Mouse (Mus musculus): ENCODE data around the gene Xxylt1. TPM values are rescaled to one million over a fixed set of nuclear protein-coding genes. Genes with fewer than 3 reads are reported as not detected.
A peak's percentile ranks its signal among the peaks of the same experiment; 100 is the strongest.

The Xxylt1 gene
- polyA plus RNA-seq, 1 experiment from 2014 or later, result 14.3 TPM

- 88% methylated on average over 10 of the region's 10 CpGs for WGBS
- no peak for ATAC-seq
- no peaks in the 10 kb centered on the region for H3K9me3 ChIP-seq (ENCODE audit: control insufficient read depth)
- H3K27ac ChIP-seq (ENCODE audit: low read depth, low read length), result no peak overlapping the region
- no peaks in the 10 kb centered on the region for H3K4me1 ChIP-seq (replicated peaks; ENCODE audit: control insufficient read depth, insufficient read depth, low read length)
- H3K9ac ChIP-seq (ENCODE audit: low read depth, low read length), result no peak overlapping the region
- no peak overlapping the region for H3K4me3 ChIP-seq (ENCODE audit: low read depth, low read length)
- TF ChIP-seq CTCF (IDR thresholded peaks at IDR 0.05; ENCODE audit: low read depth), result no peak
- H3K27me3 ChIP-seq (replicated peaks; ENCODE audit: control insufficient read depth, insufficient read depth, low read length), result no peaks in the 10 kb centered on the region
- H3K36me3 ChIP-seq (ENCODE audit: control insufficient read depth, insufficient read depth), result no peaks in the 10 kb centered on the region
- no peak overlapping the region for H3K4me2 ChIP-seq (replicated peaks; ENCODE audit: low read depth)
Observed at GRCm38 (mm10) chr16:31017687-31018413, 63.4 kb downstream of the Xxylt1 start.

- no peaks in the 10 kb centered on the region for H3K9me3 ChIP-seq (ENCODE audit: control insufficient read depth)
- no peak overlapping the region for H3K9ac ChIP-seq (ENCODE audit: low read depth, low read length)
- no peaks in the 10 kb centered on the region for H3K4me1 ChIP-seq (replicated peaks; ENCODE audit: control insufficient read depth, insufficient read depth, low read length)
- TF ChIP-seq CTCF (IDR thresholded peaks at IDR 0.05; ENCODE audit: low read depth), result no peak
- no peaks in the 10 kb centered on the region for H3K27me3 ChIP-seq (replicated peaks; ENCODE audit: control insufficient read depth, insufficient read depth, low read length)
- no peak overlapping the region for H3K27ac ChIP-seq (ENCODE audit: low read depth, low read length)
- no peak overlapping the region for H3K4me2 ChIP-seq (replicated peaks; ENCODE audit: low read depth)
- no peak overlapping the region for H3K4me3 ChIP-seq (ENCODE audit: low read depth, low read length)
- WGBS, result 82% methylated on average over 2 of the region's 2 CpGs
- no peak for ATAC-seq
- H3K36me3 ChIP-seq (ENCODE audit: control insufficient read depth, insufficient read depth), result no peaks in the 10 kb centered on the region
Observed at GRCm38 (mm10) chr16:31016669-31017068, 64.6 kb downstream of the Xxylt1 start.

GRCm38 (mm10) chr16:31016169-31016568, 65.1 kb downstream of the Xxylt1 start:
- Histone ChIP-seq H3K4me1 (replicated peaks; ENCODE audit: control insufficient read depth, insufficient read depth, low read length) (no peaks in the 10 kb centered on the region), H3K27ac (ENCODE audit: low read depth, low read length) (no peak overlapping the region), H3K27me3 (replicated peaks; ENCODE audit: control insufficient read depth, insufficient read depth, low read length) (no peaks in the 10 kb centered on the region), H3K36me3 (ENCODE audit: control insufficient read depth, insufficient read depth) (no peaks in the 10 kb centered on the region), H3K9me3 (ENCODE audit: control insufficient read depth) (no peaks in the 10 kb centered on the region), H3K4me2 (replicated peaks; ENCODE audit: low read depth) (no peak overlapping the region), H3K4me3 (ENCODE audit: low read depth, low read length) (no peak overlapping the region), H3K9ac (ENCODE audit: low read depth, low read length) (no peak overlapping the region)
- 71% methylated on average over 8 of the region's 8 CpGs for WGBS
- peak; percentile 64 for TF ChIP-seq CTCF (IDR thresholded peaks at IDR 0.05; ENCODE audit: low read depth)
- ATAC-seq, result no peak

- no peaks in the 10 kb centered on the region for H3K27me3 ChIP-seq (replicated peaks; ENCODE audit: control insufficient read depth, insufficient read depth, low read length)
- H3K27ac ChIP-seq (ENCODE audit: low read depth, low read length), result no peak overlapping the region
- no peaks in the 10 kb centered on the region for H3K4me1 ChIP-seq (replicated peaks; ENCODE audit: control insufficient read depth, insufficient read depth, low read length)
- no peak overlapping the region for H3K4me3 ChIP-seq (ENCODE audit: low read depth, low read length)
- H3K36me3 ChIP-seq (ENCODE audit: control insufficient read depth, insufficient read depth), result no peaks in the 10 kb centered on the region
- H3K9me3 ChIP-seq (ENCODE audit: control insufficient read depth), result no peaks in the 10 kb centered on the region
- ATAC-seq, result no peak
- H3K4me2 ChIP-seq (replicated peaks; ENCODE audit: low read depth), result no peak overlapping the region
- 88% methylated on average over 1 of the region's 1 CpGs for WGBS
- TF ChIP-seq CTCF (IDR thresholded peaks at IDR 0.05; ENCODE audit: low read depth), result no peak
- H3K9ac ChIP-seq (ENCODE audit: low read depth, low read length), result no peak overlapping the region
Observed at GRCm38 (mm10) chr16:31015271-31015670, 66.0 kb downstream of the Xxylt1 start.

GRCm38 (mm10) chr16:31012236-31012635, 69.0 kb downstream of the Xxylt1 start:
- no peak overlapping the region for H3K27ac ChIP-seq (ENCODE audit: low read depth, low read length)
- H3K4me2 ChIP-seq (replicated peaks; ENCODE audit: low read depth), result no peak overlapping the region
- ATAC-seq, result no peak
- H3K4me1 ChIP-seq (replicated peaks; ENCODE audit: control insufficient read depth, insufficient read depth, low read length), result no peaks in the 10 kb centered on the region; the same call in 1 of the 2 replicates
- no peak overlapping the region for H3K4me3 ChIP-seq (ENCODE audit: low read depth, low read length)
- 94% methylated on average over 10 of the region's 10 CpGs for WGBS
- H3K27me3 ChIP-seq (replicated peaks; ENCODE audit: control insufficient read depth, insufficient read depth, low read length), result no peaks in the 10 kb centered on the region
- no peak overlapping the region for H3K9ac ChIP-seq (ENCODE audit: low read depth, low read length)
- H3K9me3 ChIP-seq (ENCODE audit: control insufficient read depth), result no peaks in the 10 kb centered on the region
- H3K36me3 ChIP-seq (ENCODE audit: control insufficient read depth, insufficient read depth), result no peaks in the 10 kb centered on the region
- no peak for TF ChIP-seq CTCF (IDR thresholded peaks at IDR 0.05; ENCODE audit: low read depth)

- no peak overlapping the region for H3K4me2 ChIP-seq (replicated peaks; ENCODE audit: low read depth)
- WGBS, result 83% methylated on average over 5 of the region's 5 CpGs
- TF ChIP-seq CTCF (IDR thresholded peaks at IDR 0.05; ENCODE audit: low read depth), result no peak
- H3K4me3 ChIP-seq (ENCODE audit: low read depth, low read length), result no peak overlapping the region
- H3K9ac ChIP-seq (ENCODE audit: low read depth, low read length), result no peak overlapping the region
- H3K27me3 ChIP-seq (replicated peaks; ENCODE audit: control insufficient read depth, insufficient read depth, low read length), result no peaks in the 10 kb centered on the region
- no peaks in the 10 kb centered on the region for H3K36me3 ChIP-seq (ENCODE audit: control insufficient read depth, insufficient read depth)
- no peak for ATAC-seq
- H3K9me3 ChIP-seq (ENCODE audit: control insufficient read depth), result no peaks in the 10 kb centered on the region
- no peaks in the 10 kb centered on the region; the same call in 1 of the 2 replicates for H3K4me1 ChIP-seq (replicated peaks; ENCODE audit: control insufficient read depth, insufficient read depth, low read length)
- H3K27ac ChIP-seq (ENCODE audit: low read depth, low read length), result no peak overlapping the region
Observed at GRCm38 (mm10) chr16:31010443-31010842, 70.8 kb downstream of the Xxylt1 start.

Measured in intestine, postnatal 0 days (tissue).